Mouse (Mus musculus): ENCODE results near the gene Leprot.

DNA sequence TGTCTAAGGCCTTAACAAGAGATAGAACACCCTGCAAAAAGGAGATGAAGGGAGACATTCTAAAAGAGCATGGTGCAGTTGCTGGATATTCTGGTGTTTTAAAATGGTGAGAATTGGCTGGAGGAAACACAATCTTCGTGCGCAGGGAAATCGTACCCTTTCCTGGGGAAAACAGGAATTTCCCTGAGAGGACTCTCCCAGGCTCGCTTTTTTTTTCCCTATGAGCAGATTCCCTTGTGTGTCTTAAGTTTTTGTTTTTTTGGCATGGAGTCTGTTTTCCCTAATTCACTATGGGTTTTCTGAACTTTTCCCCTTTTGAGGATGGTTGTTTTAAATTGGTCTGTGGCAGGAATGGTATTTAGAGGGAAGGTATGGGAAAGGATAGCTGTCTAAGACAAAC lies 41.7 kb downstream of the Leprot start:
- no peak for TF ChIP-seq CTCF (IDR thresholded peaks at IDR 0.05; ENCODE audit: borderline replicate concordance, control insufficient read depth, extremely low read depth, insufficient read depth, low read length, poor library complexity)
- no peak for TF ChIP-seq POLR2A (IDR thresholded peaks at IDR 0.05; ENCODE audit: control insufficient read depth, extremely low read depth, insufficient read depth, low read length, poor library complexity)
